Mouse (Mus musculus) midbrain, embryonic 12.5 days (tissue): ENCODE measurements around the gene Usp29. TPM values are rescaled to one million over a fixed set of nuclear protein-coding genes. Genes with fewer than 3 reads are reported as not detected.
"Not testable (repeated sequence)": the region's sequence is repeated elsewhere in the genome, so short reads cannot be mapped to it uniquely, and the experiment has no call there.

ENCODE experiments used
- ATAC-seq: fragments of 200-750 bp; cut with Nextera tagmentation; 2 replicates; pipeline ENCODE4 v1.8.0; 2017; ENCODE audit warnings: low read depth, moderate TSS enrichment, moderate library complexity; ENCODE audit not compliant: low FRiP score
- H3K27ac ChIP-seq: fragments of 300-500 bp; sonication (generic); replicated peaks from 2 replicates; pipeline ENCODE4 v1.5.1; 2016; ENCODE audit warnings: mild to moderate bottlenecking
- H3K27me3 ChIP-seq: fragments of 300-500 bp; sonication (generic); 2 replicates; pipeline ENCODE4 v1.6.1; 2016; ENCODE audit warnings: mild to moderate bottlenecking
- H3K36me3 ChIP-seq: fragments of 300-500 bp; sonication (generic); 2 replicates; pipeline ENCODE4 v1.6.1; 2016
- H3K4me1 ChIP-seq: fragments of 300-500 bp; sonication (generic); 2 replicates; pipeline ENCODE4 v1.6.1; 2016
- H3K4me2 ChIP-seq: fragments of 300-500 bp; sonication (generic); replicated peaks from 2 replicates; pipeline ENCODE4 v1.6.1; 2016; ENCODE audit warnings: mild to moderate bottlenecking, moderate library complexity
- H3K4me3 ChIP-seq: fragments of 300-500 bp; sonication (generic); 2 replicates; pipeline ENCODE4 v1.5.1; 2016; ENCODE audit warnings: mild to moderate bottlenecking
- H3K9ac ChIP-seq: fragments of 300-500 bp; sonication (generic); replicated peaks from 2 replicates; pipeline ENCODE4 v1.6.1; 2016; ENCODE audit warnings: mild to moderate bottlenecking, moderate library complexity
- H3K9me3 ChIP-seq: fragments of 300-500 bp; sonication (generic); 2 replicates; pipeline ENCODE4 v1.6.1; 2016; ENCODE audit warnings: mild to moderate bottlenecking
- WGBS: fragments of 180-500 bp; shearing (Covaris S2); methylation state at CpG from one replicate; pipeline ENCODE4 v1.1.7; 2016; 5-methylcytosine and 5-hydroxymethylcytosine counted together
- polyA plus RNA-seq: library from polyadenylated mRNA; unstranded; fragments of >200 nt; fragmentation: Nextera tagmentation; extraction: Ambion mirVana; gene quantifications from 2 replicates; pipeline ENCODE4 v1.2.1, GENCODE M21; 2016

Gene Usp29
- polyA plus RNA-seq, 1 experiment from 2014 or later = 17.5 TPM

DNA sequence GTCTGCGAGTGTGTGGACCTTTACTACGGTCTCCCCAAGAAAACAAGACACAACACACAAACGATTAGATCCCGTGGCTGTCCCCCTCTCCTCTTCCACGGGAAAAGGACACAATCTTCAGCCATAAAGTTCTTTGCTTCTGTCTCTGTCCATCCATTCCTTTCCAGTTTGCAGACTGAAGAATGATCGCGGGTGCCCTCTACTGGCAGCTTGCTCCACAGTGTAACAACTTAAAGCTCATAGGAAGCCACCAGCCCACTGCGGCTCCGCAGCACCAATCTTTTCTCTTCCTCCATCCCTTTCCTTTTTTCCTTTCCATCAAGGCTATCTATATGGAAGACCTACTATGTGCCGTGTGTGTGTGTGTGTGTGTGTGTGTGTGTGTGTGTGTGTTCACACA is 187.9 kb downstream of the Usp29 start:
- Histone ChIP-seq H3K9me3 (no peaks in the 10 kb centered on the region), H3K27me3 (no peaks in the 10 kb centered on the region), H3K27ac (peak overlapping the region; percentile 60; the same call in 1 of the 2 replicates), H3K36me3 (no peaks in the 10 kb centered on the region), H3K4me3 (no peak overlapping the region), H3K4me1 (peaks cover 28% of the 10 kb centered on the region), H3K4me2 (no peak overlapping the region), H3K9ac (no peak overlapping the region)
- WGBS = 17% methylated on average over 10 of the region's 10 CpGs
- ATAC-seq = peak; percentile 60

DNA sequence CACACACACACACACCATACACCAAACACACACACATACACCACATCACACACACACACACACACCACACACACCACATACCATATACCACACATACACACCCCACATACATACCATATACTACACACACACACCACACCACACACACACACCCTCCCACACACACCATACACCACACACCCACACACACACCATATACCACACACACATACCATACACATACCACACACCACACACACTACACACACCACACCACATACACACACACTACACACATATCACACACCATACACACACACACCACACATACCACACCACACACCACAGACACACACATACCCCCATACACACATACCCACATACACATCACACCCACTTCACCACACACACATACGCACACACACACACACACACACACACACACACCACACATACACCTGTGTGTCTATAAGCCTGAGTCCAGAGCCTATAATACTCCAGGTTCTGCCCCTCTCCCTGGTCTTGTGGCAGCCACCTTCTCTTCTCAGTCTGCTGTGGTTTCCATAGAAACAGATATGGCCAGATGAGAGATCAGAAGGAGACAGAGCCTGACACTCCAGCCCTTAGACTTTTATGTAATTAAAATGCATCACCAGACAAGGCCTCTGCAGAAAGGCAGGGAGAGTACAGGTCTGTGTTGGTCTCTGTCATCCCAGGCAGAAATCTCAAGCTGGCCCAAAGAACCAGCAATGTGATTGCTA is 188.9 kb downstream of the Usp29 start:
- ATAC-seq = peak; percentile 48
- 83% methylated on average over 1 of the region's 1 CpGs for WGBS
- Histone ChIP-seq H3K9me3 (no peaks in the 10 kb centered on the region), H3K4me1 (peaks cover 18% of the 10 kb centered on the region), H3K4me3 (no peak overlapping the region), H3K27ac (peak overlapping the region; percentile 70), H3K4me2 (no peak overlapping the region), H3K27me3 (no peaks in the 10 kb centered on the region), H3K36me3 (no peaks in the 10 kb centered on the region), H3K9ac (no peak overlapping the region)

DNA sequence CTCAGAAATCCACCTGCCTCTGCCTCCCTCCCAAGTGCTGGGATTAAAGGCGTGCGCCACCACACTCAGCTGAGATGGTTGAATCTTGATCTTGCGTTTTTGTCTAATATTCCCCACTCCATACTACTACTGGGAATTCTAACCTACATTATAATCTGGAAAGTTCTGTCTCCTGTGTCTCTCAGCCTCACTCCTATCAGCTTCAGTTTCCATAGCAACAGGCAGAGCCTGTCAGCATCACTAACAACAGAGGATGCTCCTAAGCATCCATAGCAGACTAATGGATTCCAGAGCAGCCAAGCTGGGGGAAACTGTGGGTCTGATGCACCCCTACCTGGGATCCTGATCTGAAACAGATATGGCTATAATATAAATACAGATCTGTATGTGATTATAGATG is 193.1 kb downstream of the Usp29 start:
- Histone ChIP-seq H3K36me3 (no peaks in the 10 kb centered on the region), H3K9me3 (no peaks in the 10 kb centered on the region), H3K27ac (no peak overlapping the region), H3K27me3 (no peaks in the 10 kb centered on the region), H3K4me1 (peaks cover 17% of the 10 kb centered on the region), H3K4me2 (no peak overlapping the region), H3K9ac (no peak overlapping the region), H3K4me3 (no peak overlapping the region)
- ATAC-seq = no peak
- WGBS = 92% methylated on average over 3 of the region's 3 CpGs

DNA sequence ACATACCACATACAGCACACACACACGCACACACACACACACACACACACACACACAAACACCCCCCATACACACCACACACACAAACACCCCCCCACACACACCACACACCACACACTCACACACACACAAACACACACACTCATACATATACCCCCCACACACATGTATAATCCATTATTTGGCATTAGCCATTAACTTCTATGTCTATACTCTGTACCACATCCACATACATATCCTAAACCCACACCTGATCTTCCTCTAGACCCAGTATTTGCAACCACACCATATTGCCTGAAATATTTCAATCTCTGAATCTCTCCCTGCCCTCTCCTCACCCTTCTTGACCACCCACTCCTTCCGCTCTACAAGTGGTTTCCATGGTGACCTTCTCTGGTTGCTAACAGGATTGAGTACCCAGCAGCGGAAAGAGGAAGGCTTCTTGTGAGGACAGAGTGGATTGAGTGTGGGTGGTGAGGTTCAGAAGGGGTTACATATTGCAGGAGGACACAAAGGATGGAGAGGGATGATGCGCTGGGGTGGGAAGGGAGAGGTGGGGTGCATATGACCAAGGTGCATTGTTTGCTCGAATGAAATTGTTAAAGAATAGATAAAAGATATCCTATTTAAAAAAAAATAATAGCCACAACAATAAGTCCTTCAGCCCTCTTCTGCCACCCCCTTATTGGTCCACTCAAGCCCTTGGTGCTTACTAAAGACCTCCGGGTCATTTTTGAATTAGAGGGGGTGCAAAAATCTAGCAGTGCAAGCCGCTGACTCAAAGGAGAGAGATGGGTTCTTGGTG is 195.8 kb downstream of the Usp29 start:
- Histone ChIP-seq H3K27me3 (no peaks in the 10 kb centered on the region), H3K36me3 (no peaks in the 10 kb centered on the region), H3K27ac (0 out of 2 replicates have a peak overlapping the region, but pooled peaks have one; percentile 30), H3K4me3 (no peak overlapping the region), H3K4me2 (no peak overlapping the region), H3K4me1 (peaks cover 10% of the 10 kb centered on the region), H3K9ac (no peak overlapping the region), H3K9me3 (no peaks in the 10 kb centered on the region)
- WGBS = 52% methylated on average over 7 of the region's 7 CpGs
- ATAC-seq = no peak

DNA sequence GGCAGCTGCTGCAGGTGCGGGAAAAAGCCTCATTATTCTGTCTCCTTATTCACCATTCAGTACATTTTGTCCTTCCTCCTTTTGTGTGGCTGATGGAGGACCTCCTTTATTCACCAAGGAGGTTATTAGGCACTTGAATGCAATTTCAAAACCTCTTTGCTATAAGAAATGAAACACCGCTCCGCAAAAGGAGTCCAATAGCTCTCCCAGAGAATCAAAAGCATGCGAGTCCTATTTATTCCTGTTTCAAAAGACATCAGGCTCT is 196.3 kb downstream of the Usp29 start:
- ATAC-seq = no peak
- Histone ChIP-seq H3K4me3 (no peak overlapping the region), H3K36me3 (no peaks in the 10 kb centered on the region), H3K4me1 (peaks cover 10% of the 10 kb centered on the region), H3K9ac (no peak overlapping the region), H3K27ac (0 out of 2 replicates have a peak overlapping the region, but pooled peaks have one; percentile 25), H3K9me3 (no peaks in the 10 kb centered on the region), H3K4me2 (no peak overlapping the region), H3K27me3 (no peaks in the 10 kb centered on the region)
- 45% methylated on average over 4 of the region's 4 CpGs for WGBS

DNA sequence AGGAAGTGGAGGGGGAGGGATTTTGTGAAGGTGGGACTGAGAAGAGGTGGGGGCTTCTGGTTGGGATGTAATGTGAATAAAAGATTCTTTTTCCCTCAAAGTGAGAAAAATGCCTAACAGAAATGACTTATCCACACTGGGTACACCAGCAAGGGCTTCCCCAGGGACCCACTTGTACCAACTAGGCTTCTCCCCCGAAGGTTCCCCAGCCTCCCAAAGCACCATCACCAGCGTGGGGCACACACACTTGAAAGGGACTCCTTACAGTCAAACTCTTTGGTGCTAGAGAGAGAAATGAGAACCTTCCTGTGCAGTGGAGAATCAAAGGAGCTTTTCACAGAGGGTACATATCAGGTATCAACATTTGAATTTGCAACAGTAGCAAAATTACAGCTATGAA is 198.9 kb downstream of the Usp29 start:
- Histone ChIP-seq H3K36me3 (no peaks in the 10 kb centered on the region), H3K4me3 (no peak overlapping the region), H3K9ac (no peak overlapping the region), H3K9me3 (no peaks in the 10 kb centered on the region), H3K27ac (no peak overlapping the region), H3K27me3 (no peaks in the 10 kb centered on the region), H3K4me2 (no peak overlapping the region), H3K4me1 (peaks cover 10% of the 10 kb centered on the region)
- no peak for ATAC-seq
- 67% methylated on average over 2 of the region's 2 CpGs for whole genome bisulfite sequencing

DNA sequence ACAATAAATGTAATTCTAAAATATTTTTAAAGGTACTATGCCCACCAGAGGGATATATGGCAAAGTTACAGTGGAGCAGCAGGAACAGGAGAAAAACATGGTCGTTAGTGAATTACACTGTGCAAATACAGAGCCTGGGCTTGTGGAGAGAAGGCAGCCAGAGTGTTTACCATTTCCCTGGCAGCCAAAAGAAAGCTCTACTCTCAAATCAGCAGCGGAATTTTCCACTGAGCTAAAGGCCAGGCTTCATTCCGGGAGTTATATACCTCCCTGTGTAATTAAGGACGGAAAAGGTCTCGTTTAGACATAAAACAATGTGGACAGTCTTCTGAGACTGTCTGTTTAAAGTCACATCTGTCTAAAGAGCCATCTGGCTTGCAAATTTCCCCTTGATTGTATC is 204.4 kb downstream of the Usp29 start:
- no peaks in the 10 kb centered on the region for H3K27me3 ChIP-seq
- WGBS = 66% methylated on average over 5 of the region's 5 CpGs
- H3K4me1 ChIP-seq = no peaks in the 10 kb centered on the region
- no peaks in the 10 kb centered on the region for H3K36me3 ChIP-seq
- no peak overlapping the region for H3K9ac ChIP-seq
- H3K27ac ChIP-seq = no peak overlapping the region
- H3K4me2 ChIP-seq = no peak overlapping the region
- no peak overlapping the region for H3K4me3 ChIP-seq
- no peaks in the 10 kb centered on the region for H3K9me3 ChIP-seq
- no peak for ATAC-seq

DNA sequence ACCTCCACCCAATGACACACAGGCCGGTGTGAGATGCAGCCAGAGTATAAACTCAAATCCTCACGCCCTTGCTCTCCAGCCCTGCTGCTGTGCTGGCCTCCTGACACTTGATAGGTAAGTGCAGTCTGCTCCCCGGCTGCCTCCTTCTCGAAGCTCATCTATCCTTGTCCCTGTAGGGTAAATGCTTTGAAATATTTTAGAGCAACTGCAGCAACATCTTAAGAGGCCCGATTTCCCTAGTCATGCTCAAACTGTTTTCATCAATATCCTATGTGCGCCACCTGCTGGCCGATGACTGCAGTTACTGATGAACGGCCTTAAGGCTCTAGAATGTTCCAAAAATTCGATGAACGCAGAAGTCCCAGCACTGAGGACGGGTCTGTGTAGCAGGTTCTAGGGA is 206.7 kb downstream of the Usp29 start:
- Histone ChIP-seq H3K4me3 (no peak overlapping the region), H3K27ac (no peak overlapping the region), H3K4me2 (no peak overlapping the region), H3K9me3 (no peaks in the 10 kb centered on the region), H3K27me3 (no peaks in the 10 kb centered on the region), H3K36me3 (no peaks in the 10 kb centered on the region), H3K4me1 (0 out of 2 replicates have a peak, but pooled peaks cover 3% of the 10 kb centered on the region), H3K9ac (no peak overlapping the region)
- peak; percentile 31; the same call in 1 of the 2 replicates for ATAC-seq
- 44% methylated on average over 11 of the region's 11 CpGs for WGBS

DNA sequence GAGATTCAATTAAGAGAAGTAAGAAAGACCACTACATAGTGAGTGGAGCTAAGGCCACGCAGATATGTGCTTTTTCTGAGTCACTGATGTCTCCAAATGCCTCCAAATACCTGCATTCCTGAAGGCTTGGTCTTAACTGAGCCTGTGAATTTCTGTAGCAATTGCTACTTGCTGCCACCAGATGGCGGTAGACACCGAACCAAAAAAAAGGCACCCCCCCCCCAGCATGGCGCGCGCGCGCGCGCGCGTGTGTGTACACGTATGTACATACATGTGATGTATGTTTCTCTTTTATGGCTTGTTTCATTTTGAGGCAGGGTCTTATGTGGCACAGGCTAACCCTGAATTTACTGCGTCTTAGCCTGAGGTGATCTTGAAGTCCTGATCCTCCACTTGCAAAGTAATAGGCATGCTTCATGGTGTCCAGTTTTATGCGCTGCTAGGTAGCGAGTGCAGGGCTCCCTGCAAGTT is 210.4 kb downstream of the Usp29 start:
- Histone ChIP-seq H3K9me3 (no peaks in the 10 kb centered on the region), H3K27ac (no peak overlapping the region), H3K9ac (no peak overlapping the region), H3K36me3 (no peaks in the 10 kb centered on the region), H3K27me3 (no peaks in the 10 kb centered on the region), H3K4me1 (0 out of 2 replicates have a peak, but pooled peaks cover 3% of the 10 kb centered on the region), H3K4me2 (peak overlapping the region; percentile 40), H3K4me3 (0 out of 2 replicates have a peak overlapping the region, but pooled peaks have one; percentile 3)
- ATAC-seq = peak; percentile 77
- WGBS = 25% methylated on average over 16 of the region's 16 CpGs

DNA sequence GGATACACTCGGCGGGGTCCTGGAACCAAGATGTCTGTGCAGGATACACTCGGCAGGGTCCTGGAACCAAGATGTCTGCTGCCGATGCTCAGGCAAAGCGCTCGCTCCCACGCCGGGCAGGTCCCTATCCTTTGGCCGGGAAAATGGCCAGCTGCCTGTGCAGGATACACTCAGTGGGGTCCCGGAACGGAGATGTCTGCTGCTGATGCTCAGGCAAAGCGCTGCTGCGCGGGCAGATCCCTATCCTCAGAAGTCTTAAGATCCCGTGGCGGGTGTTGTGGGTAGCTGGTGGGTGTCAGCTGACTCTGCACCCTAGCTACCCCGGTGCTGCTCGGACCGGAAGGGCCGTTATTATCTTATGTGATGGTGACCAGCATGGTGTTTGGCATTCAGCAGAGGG is 217.7 kb downstream of the Usp29 start:
- WGBS = 92% methylated on average over 20 of the region's 20 CpGs
- not testable (repeated sequence) for H3K9me3 ChIP-seq, H3K36me3 ChIP-seq, H3K27ac ChIP-seq, H3K4me1 ChIP-seq, H3K27me3 ChIP-seq, ATAC-seq, H3K4me2 ChIP-seq, H3K9ac ChIP-seq, H3K4me3 ChIP-seq

DNA sequence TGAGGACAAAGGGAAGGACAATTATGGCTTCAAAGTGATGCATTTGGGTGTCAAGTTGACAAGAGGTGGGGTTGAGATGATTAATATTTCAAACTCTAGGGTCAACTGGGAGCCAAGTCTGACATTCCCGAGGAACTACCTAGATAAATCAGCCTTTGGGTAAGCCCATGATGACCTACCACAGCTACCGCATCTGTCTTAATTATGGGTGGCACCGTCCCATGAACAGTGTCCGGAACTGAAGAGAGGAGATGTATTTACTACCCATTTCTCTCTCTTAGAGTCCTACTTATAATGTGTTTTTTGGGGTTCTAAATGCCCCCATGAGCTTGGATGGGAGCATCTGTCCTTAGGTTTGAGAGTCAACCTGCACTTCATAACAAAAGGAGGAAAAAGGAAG is 226.2 kb downstream of the Usp29 start:
- Histone ChIP-seq H3K27ac (no peak overlapping the region), H3K4me1 (no peaks in the 10 kb centered on the region), H3K4me3 (no peak overlapping the region), H3K9ac (no peak overlapping the region), H3K36me3 (no peaks in the 10 kb centered on the region), H3K9me3 (no peaks in the 10 kb centered on the region), H3K27me3 (no peaks in the 10 kb centered on the region), H3K4me2 (no peak overlapping the region)
- 87% methylated on average over 4 of the region's 4 CpGs for WGBS
- no peak for ATAC-seq

DNA sequence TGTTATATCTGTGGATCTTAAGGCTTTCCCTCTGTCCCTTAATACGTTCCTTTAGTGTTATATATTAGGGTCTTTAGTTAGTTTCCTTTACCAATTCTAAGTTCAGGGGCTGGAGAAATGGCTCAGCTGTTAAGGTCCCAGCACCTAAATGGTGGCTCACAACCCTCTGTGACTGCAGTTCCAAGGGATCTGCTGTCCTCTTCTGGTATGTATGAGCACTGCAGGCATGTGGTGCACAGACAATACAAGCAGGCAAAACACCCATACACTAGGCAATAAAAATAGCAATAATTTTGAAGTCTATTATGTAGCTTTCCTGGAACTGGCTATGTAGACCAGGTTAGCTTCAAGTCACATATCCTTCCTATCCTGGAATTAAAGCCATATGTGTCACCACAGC is 228.2 kb downstream of the Usp29 start:
- 88% methylated on average over 1 of the region's 1 CpGs for WGBS

More for the DNA sequence above, 228.2 kb downstream of the Usp29 start:
- Histone ChIP-seq H3K9me3 (no peaks in the 10 kb centered on the region), H3K9ac (no peak overlapping the region), H3K36me3 (no peaks in the 10 kb centered on the region), H3K4me1 (no peaks in the 10 kb centered on the region), H3K4me2 (no peak overlapping the region), H3K4me3 (no peak overlapping the region), H3K27ac (no peak overlapping the region), H3K27me3 (no peaks in the 10 kb centered on the region)
- no peak for ATAC-seq
